Mouse (Mus musculus) left cerebral cortex, adult 2 months (tissue): ENCODE results near the gene Urm1. TPM values are rescaled to one million over a fixed set of nuclear protein-coding genes. Genes with fewer than 3 reads are reported as not detected.
A peak's percentile ranks its signal among the peaks of the same experiment; 100 is the strongest.

ENCODE experiments used
- DNase-seq, 2 experiments: peaks; one replicate each; pipeline ENCODE4 v3.0.0; 2021 to 2022; ENCODE audit warnings: low spot score in 2 of 2, mixed read lengths in 1 of 2; ENCODE audit errors: extremely low spot score in 1 of 2
- H3K27ac ChIP-seq: fragments of 200-600 bp; 2 replicates; pipeline ENCODE4 v1.8.1; 2022
- H3K4me3 ChIP-seq: fragments of 200-600 bp; 2 replicates; pipeline ENCODE4 v1.8.1; 2022
- CTCF ChIP-seq: fragments of 200-600 bp; IDR thresholded peaks from 2 replicates; pipeline ENCODE4 v1.8.1; 2022; ENCODE audit warnings: antibody characterized with exemption, mild to moderate bottlenecking, moderate library complexity
- intact Hi-C: fragments of 180-260 bp; cut with DNase I; formaldehyde crosslinking; loops from one replicate; pipeline ENCODE4 v1.15.1; 2025
- total RNA-seq, 2 experiments: library from RNA; stranded (reverse); gene quantifications; 2 replicates each; pipeline ENCODE4 v1.2.3; 2021

Gene Urm1
- total RNA-seq, 2 experiments from 2014 or later: 48.4 to 50.0 TPM

DNA sequence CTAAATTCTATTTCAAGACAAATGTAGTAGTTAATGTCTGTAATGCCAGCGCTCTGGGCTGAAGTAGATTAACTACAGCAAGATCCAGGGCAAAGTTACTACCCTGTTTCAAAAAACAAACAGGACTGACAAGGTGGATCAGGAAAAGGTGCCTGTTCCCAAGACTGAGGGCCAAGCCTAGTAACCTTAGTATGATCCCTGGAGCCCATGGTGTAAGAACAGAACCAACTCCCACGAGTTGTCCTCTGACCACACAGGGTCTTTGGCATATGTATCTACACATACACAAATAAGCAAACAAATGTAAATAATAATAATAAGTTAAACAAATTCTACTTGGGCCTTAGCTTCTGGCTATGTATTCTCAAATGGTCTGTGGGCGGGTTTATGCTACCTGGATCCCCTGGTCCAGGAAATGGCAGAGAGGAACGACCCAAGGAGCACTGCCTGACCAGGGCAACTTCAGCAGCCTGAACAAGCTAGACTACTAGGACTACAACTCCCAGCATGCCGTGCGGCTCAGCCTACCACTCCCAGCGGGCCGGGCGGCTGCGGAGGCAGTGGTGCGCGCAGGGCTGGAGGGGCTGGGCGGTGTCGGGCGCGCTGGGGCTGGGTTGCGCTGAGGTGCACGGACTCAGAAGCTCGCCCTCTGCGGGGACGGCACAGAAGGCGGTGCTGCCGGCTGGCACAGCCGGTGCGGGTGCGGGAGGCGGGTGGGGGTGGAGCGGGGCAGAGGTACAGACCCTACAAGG, 17.6 kb upstream of the Urm1 start, which contains the start of gene Slc27a4:
Gene Slc27a4 (plus strand): TSS at position 560 of the 752 bp plus-strand sequence.
- intact Hi-C loops: no loop called here
- Histone ChIP-seq H3K4me3 (peak within 1 kb of the TSS; percentile 92), H3K27ac (peak within 1 kb of the TSS; percentile 93)
- peak; percentile 97 to 98 for DNase-seq
- no peak; the same call in 1 of the 2 replicates for TF ChIP-seq CTCF

- Histone ChIP-seq H3K27ac (peak overlapping the region; percentile 93), H3K4me3 (peak overlapping the region; percentile 92)
- intact Hi-C loops: no loop called here
- DNase-seq: no peak
- TF ChIP-seq CTCF: no peak
These were observed 17.1 kb upstream of the Urm1 start for GRCm38 (mm10) chr2:29802827-29803201.

GRCm38 (mm10) chr2:29803400-29803831, 16.5 kb upstream of the Urm1 start:
- H3K27ac ChIP-seq: peak overlapping the region; percentile 93

DNA sequence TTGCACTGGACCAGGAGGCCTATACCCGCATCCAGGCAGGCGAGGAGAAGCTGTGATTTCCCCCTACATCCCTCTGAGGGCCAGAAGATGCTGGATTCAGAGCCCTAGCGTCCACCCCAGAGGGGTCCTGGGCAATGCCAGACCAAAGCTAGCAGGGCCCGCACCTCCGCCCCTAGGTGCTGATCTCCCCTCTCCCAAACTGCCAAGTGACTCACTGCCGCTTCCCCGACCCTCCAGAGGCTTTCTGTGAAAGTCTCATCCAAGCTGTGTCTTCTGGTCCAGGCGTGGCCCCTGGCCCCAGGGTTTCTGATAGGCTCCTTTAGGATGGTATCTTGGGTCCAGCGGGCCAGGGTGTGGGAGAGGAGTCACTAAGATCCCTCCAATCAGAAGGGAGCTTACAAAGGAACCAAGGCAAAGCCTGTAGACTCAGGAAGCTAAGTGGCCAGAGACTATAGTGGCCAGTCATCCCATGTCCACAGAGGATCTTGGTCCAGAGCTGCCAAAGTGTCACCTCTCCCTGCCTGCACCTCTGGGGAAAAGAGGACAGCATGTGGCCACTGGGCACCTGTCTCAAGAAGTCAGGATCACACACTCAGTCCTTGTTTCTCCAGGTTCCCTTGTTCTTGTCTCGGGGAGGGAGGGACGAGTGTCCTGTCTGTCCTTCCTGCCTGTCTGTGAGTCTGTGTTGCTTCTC, 4.0 kb upstream of the Urm1 start:
- H3K27ac ChIP-seq: no peak overlapping the region
- intact Hi-C loops: no loop called here
- no peak overlapping the region for H3K4me3 ChIP-seq
- no peak for DNase-seq
- no peak for TF ChIP-seq CTCF

More at GRCm38 (mm10) chr2:29803400-29803831, 16.5 kb upstream of the Urm1 start:
- intact Hi-C loops: no loop called here
- H3K4me3 ChIP-seq: peak overlapping the region; percentile 92
- TF ChIP-seq CTCF: peak; percentile 35
- no peak for DNase-seq

DNA sequence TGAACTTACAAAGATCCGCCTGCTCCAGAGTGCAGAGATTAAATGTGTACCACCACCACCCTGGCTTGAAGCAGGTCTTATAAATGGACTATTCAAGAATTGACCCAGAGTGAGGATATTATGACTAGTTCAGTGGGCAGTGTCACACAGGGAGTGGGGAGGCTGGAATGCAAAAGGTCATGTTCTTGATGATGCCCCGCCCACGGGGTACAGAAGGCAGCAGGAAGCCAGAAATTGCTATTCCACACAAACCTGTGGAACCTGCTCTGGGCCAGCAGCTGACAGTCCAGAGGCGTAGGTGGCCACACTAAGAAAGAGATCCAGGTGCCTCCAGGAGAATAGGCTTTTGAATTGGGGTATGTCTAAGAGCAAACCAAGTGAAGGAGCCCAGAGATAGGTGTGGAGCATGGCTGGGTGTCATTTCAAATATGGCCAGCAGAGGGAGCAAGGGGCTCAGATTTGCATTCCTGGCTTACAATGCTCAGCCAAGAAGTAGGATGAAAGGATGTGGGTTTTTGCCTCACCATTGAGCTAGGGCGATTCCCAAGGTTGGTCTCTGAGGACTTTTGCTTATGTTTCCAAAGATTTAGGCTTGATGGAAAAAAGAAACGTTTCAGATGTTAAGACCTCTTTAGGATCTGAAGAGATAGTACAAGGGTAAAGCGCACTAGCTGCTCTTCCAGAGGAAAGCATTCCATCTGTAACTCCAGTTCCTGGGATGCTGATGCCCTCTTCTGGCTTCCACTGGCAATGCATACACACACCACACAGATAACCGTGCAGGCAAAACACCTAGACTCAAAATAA, 2.2 kb upstream of the Urm1 start:
- peak; percentile 86 to 88 for DNase-seq
- peak; percentile 86 for TF ChIP-seq CTCF
- no peak overlapping the region for H3K4me3 ChIP-seq
- no peak overlapping the region; the same call in 1 of the 2 replicates for H3K27ac ChIP-seq
- intact Hi-C loops: loop anchor here (1.0 kb wide), 1 partner anchor 42 kb away; no protein-coding TSS in a partner anchor

- Histone ChIP-seq H3K4me3 (no peak overlapping the region; the same call in 1 of the 2 replicates), H3K27ac (peak overlapping the region; percentile 96)
- no peak for TF ChIP-seq CTCF
- intact Hi-C loops: no loop called here
- no peak for DNase-seq
These were observed 512 bp upstream of the Urm1 start for GRCm38 (mm10) chr2:29819363-29819762.

- intact Hi-C loops: no loop called here
- no peak for TF ChIP-seq CTCF
These were observed 6.5 kb downstream of the Urm1 start for GRCm38 (mm10) chr2:29826318-29826925.

DNA sequence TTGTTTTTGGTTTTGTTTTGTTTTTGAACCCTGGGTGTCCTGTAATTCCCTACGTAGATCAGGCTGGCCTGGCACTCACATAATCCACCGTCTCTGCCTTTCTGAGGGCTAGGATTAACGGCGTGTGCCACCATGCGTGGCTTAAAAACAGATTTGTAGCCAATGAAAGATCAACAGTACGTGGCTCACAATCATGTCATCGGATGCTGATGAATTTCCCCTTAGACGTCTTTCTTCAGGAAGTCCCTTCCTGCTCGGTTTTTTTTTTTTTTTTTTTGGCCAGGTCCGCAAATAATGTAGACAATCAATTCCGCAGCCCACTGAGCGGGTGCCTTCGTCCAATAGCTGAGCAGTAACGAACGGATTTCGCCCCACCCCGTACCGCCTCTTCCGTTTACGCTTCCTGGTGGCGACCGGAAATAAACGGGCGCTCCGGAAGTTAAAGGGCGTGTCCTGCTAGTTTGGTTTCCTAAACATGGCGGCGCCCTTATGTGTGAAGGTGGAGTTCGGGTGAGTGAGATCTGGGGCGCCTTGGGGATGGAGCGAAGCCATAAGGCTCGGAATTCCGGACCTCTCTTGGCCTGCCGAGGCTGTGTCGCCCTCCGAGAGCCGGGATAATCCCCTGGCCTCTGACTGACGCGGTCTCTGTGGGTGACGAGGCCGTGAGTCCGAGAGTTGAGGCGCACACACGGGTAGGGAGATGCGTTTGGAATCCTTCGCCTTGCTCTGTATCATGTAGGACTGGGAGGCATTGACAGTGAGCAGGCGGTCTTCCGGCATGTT, 7.2 kb downstream of the Urm1 start:
- Histone ChIP-seq H3K4me3 (peak overlapping the region; percentile 88), H3K27ac (peak overlapping the region; percentile 97)
- intact Hi-C loops: no loop called here
- TF ChIP-seq CTCF: no peak; the same call in 1 of the 2 replicates
- DNase-seq: peak; percentile 93 to 94

More at GRCm38 (mm10) chr2:29826318-29826925, 6.5 kb downstream of the Urm1 start:
- DNase-seq: no peak
- peak overlapping the region; percentile 88 for H3K4me3 ChIP-seq
- peak overlapping the region; percentile 97 for H3K27ac ChIP-seq

- no peak for DNase-seq
- intact Hi-C loops: no loop called here
- peak overlapping the region; percentile 88 for H3K4me3 ChIP-seq
- peak overlapping the region; percentile 88 for H3K27ac ChIP-seq
- no peak for TF ChIP-seq CTCF
These were observed 7.8 kb downstream of the Urm1 start for GRCm38 (mm10) chr2:29827709-29828024.

GRCm38 (mm10) chr2:29831106-29831505, 11.2 kb downstream of the Urm1 start:
- H3K4me3 ChIP-seq: no peak overlapping the region
- peak overlapping the region; percentile 71; the same call in 1 of the 2 replicates for H3K27ac ChIP-seq
- TF ChIP-seq CTCF: no peak
- peak in 1 of 2 experiments; percentile 35 for DNase-seq
- intact Hi-C loops: no loop called here

DNA sequence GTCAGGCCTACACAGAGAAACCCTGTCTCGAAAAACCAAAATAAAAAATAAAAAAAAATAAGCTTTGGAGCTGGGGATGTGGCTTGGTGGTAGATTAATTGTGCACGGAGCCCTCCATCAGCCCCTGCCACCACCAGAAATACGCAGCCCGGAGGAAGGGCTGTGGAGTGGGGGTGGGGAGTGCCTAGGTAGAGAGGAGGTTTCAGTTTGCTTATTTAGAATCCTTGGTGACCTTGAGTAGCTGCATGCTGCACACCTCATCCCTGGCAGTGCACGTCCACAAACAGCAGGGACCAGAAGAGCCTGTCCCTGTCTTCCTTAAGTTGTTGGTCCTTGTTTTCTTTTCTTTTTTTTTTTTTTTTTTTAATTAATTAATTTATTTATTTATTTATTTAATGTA, 13.9 kb downstream of the Urm1 start:
- intact Hi-C loops: no loop called here
- Histone ChIP-seq H3K4me3 (no peak overlapping the region), H3K27ac (no peak overlapping the region)
- no peak for DNase-seq
- TF ChIP-seq CTCF: no peak
